Mouse (Mus musculus) heart, embryonic 15.5 days (tissue): ENCODE measurements at regions not wholly inside any gene's neighbourhood (a gene's known extent, or its start where the extent isn't known, plus 50 kb on each side); places are given as distances from the start of the nearest gene placed in this dataset.
A peak's percentile ranks its signal among the peaks of the same experiment; 100 is the strongest.

ENCODE experiments used
- ATAC-seq: fragments of 200-750 bp; cut with Nextera tagmentation; replicated peaks from 2 replicates; pipeline ENCODE4 v1.8.0; 2017; ENCODE audit warnings: low read depth, moderate TSS enrichment; ENCODE audit not compliant: insufficient number of reproducible peaks, insufficient read depth, low FRiP score
- H3K27ac ChIP-seq: fragments of 300-500 bp; sonication (generic); 2 replicates; pipeline ENCODE4 v1.5.1; 2015; ENCODE audit warnings: mild to moderate bottlenecking, inconsistent platforms
- H3K27me3 ChIP-seq: fragments of 300-500 bp; sonication (generic); 2 replicates; pipeline ENCODE4 v1.6.1; 2015; ENCODE audit warnings: inconsistent platforms
- H3K36me3 ChIP-seq: fragments of 300-500 bp; sonication (generic); 2 replicates; pipeline ENCODE4 v1.6.1; 2015; ENCODE audit warnings: mild to moderate bottlenecking, inconsistent platforms
- H3K4me1 ChIP-seq: fragments of 300-500 bp; sonication (generic); replicated peaks from 2 replicates; pipeline ENCODE4 v1.6.1; 2015; ENCODE audit warnings: inconsistent platforms
- H3K4me2 ChIP-seq: fragments of 300-500 bp; sonication (generic); 2 replicates; pipeline ENCODE4 v1.6.1; 2015; ENCODE audit warnings: inconsistent platforms, mild to moderate bottlenecking, moderate library complexity
- H3K4me3 ChIP-seq: fragments of 300-500 bp; sonication (generic); 2 replicates; pipeline ENCODE4 v1.5.1; 2015; ENCODE audit warnings: mild to moderate bottlenecking, inconsistent platforms
- H3K9ac ChIP-seq: fragments of 300-500 bp; sonication (generic); 2 replicates; pipeline ENCODE4 v1.6.1; 2015; ENCODE audit warnings: mild to moderate bottlenecking, inconsistent platforms
- H3K9me3 ChIP-seq: fragments of 300-500 bp; sonication (generic); replicated peaks from 2 replicates; pipeline ENCODE4 v1.6.1; 2016; ENCODE audit warnings: inconsistent platforms
- WGBS: fragments of 180-500 bp; shearing (Covaris S2); methylation state at CpG from one replicate; pipeline ENCODE4 v1.1.7; 2015; ENCODE audit warnings: mixed read lengths; 5-methylcytosine and 5-hydroxymethylcytosine counted together

GRCm38 (mm10) chr13:39092058-39092457 is 131.4 kb upstream of the Slc35b3 start:
- no peaks in the 10 kb centered on the region for H3K36me3 ChIP-seq

GRCm38 (mm10) chr13:39084544-39084943 is 123.9 kb upstream of the Slc35b3 start:
- no peak overlapping the region for H3K27ac ChIP-seq
- H3K36me3 ChIP-seq = no peaks in the 10 kb centered on the region
- H3K27me3 ChIP-seq = no peaks in the 10 kb centered on the region
- H3K4me1 ChIP-seq = no peaks in the 10 kb centered on the region
- no peak overlapping the region for H3K9ac ChIP-seq
- WGBS = 69% methylated on average over 5 of the region's 5 CpGs
- no peak for ATAC-seq
- no peaks in the 10 kb centered on the region for H3K9me3 ChIP-seq
- H3K4me2 ChIP-seq = no peak overlapping the region
- no peak overlapping the region for H3K4me3 ChIP-seq

More at GRCm38 (mm10) chr13:39092058-39092457, 131.4 kb upstream of the Slc35b3 start:
- H3K27ac ChIP-seq = no peak overlapping the region
- H3K4me1 ChIP-seq = no peaks in the 10 kb centered on the region
- ATAC-seq = no peak
- no peak overlapping the region for H3K9ac ChIP-seq
- H3K27me3 ChIP-seq = no peaks in the 10 kb centered on the region
- H3K4me2 ChIP-seq = no peak overlapping the region
- H3K4me3 ChIP-seq = no peak overlapping the region
- no peaks in the 10 kb centered on the region for H3K9me3 ChIP-seq
- WGBS = 77% methylated on average over 2 of the region's 2 CpGs

- H3K27ac ChIP-seq = no peak overlapping the region
- no peak overlapping the region for H3K4me3 ChIP-seq
- no peak overlapping the region for H3K9ac ChIP-seq
- whole genome bisulfite sequencing = 79% methylated on average over 2 of the region's 2 CpGs
- H3K27me3 ChIP-seq = no peaks in the 10 kb centered on the region
- no peak for ATAC-seq
- H3K4me1 ChIP-seq = no peaks in the 10 kb centered on the region
- no peaks in the 10 kb centered on the region for H3K9me3 ChIP-seq
- no peak overlapping the region for H3K4me2 ChIP-seq
- H3K36me3 ChIP-seq = no peaks in the 10 kb centered on the region
Observed at GRCm38 (mm10) chr13:39074211-39074610, 113.5 kb upstream of the Slc35b3 start.

GRCm38 (mm10) chr13:39032263-39032662 is 71.6 kb upstream of the Slc35b3 start:
- H3K36me3 ChIP-seq = no peaks in the 10 kb centered on the region
- no peak overlapping the region for H3K4me2 ChIP-seq
- H3K4me3 ChIP-seq = no peak overlapping the region
- H3K9me3 ChIP-seq = no peaks in the 10 kb centered on the region
- no peaks in the 10 kb centered on the region for H3K27me3 ChIP-seq
- H3K27ac ChIP-seq = no peak overlapping the region
- no peaks in the 10 kb centered on the region for H3K4me1 ChIP-seq
- no peak overlapping the region for H3K9ac ChIP-seq
- 84% methylated on average over 3 of the region's 3 CpGs for WGBS
- ATAC-seq = no peak

- Histone ChIP-seq H3K9me3 (no peaks in the 10 kb centered on the region), H3K9ac (no peak overlapping the region), H3K27me3 (no peaks in the 10 kb centered on the region), H3K4me2 (no peak overlapping the region), H3K36me3 (no peaks in the 10 kb centered on the region), H3K27ac (no peak overlapping the region), H3K4me1 (no peaks in the 10 kb centered on the region), H3K4me3 (no peak overlapping the region)
- WGBS = 55% methylated on average over 13 of the region's 13 CpGs
- ATAC-seq = no peak
Observed at GRCm38 (mm10) chr13:39020168-39020567, 59.5 kb upstream of the Slc35b3 start.

- no peaks in the 10 kb centered on the region for H3K36me3 ChIP-seq
- H3K27ac ChIP-seq = no peak overlapping the region
- no peaks in the 10 kb centered on the region for H3K9me3 ChIP-seq
- 0 out of 2 replicates have a peak, but pooled peaks have one; percentile 10 for ATAC-seq
- no peaks in the 10 kb centered on the region for H3K27me3 ChIP-seq
- 3% methylated on average over 8 of the region's 8 CpGs for WGBS
- H3K4me1 ChIP-seq = peaks cover 5% of the 10 kb centered on the region
- peak overlapping the region; percentile 32 for H3K4me3 ChIP-seq
- H3K4me2 ChIP-seq = peak overlapping the region; percentile 62
- peak overlapping the region; percentile 27; the same call in 1 of the 2 replicates for H3K9ac ChIP-seq
Observed at GRCm38 (mm10) chr13:39011696-39012095, 51.0 kb upstream of the Slc35b3 start.
